Mouse (Mus musculus) small intestine, adult 2 months (tissue): ENCODE measurements around the gene Plekha1. TPM values are rescaled to one million over a fixed set of nuclear protein-coding genes. Genes with fewer than 3 reads are reported as not detected.

Experiments used
- H3K27ac ChIP-seq: fragments of 200-500 bp; 2 replicates; pipeline ENCODE4 v1.5.1; 2012; ENCODE audit warnings: low read depth, low read length, control low read depth, inconsistent platforms; ENCODE audit not compliant: insufficient read depth
- H3K27me3 ChIP-seq: fragments of 200-500 bp; 2 replicates; pipeline ENCODE4 v1.6.1; 2012; ENCODE audit warnings: mild to moderate bottlenecking, moderate library complexity, low read length, inconsistent platforms; ENCODE audit not compliant: control insufficient read depth, insufficient read depth
- H3K36me3 ChIP-seq: fragments of 200-500 bp; 2 replicates; pipeline ENCODE4 v1.6.1; 2012; ENCODE audit warnings: mild to moderate bottlenecking, low read length, control low read depth, inconsistent platforms; ENCODE audit not compliant: control insufficient read depth, insufficient read depth
- H3K4me1 ChIP-seq: fragments of 200-500 bp; 2 replicates; pipeline ENCODE4 v1.6.1; 2012; ENCODE audit warnings: low read length, inconsistent platforms, mixed read lengths; ENCODE audit not compliant: control insufficient read depth, insufficient read depth, insufficient read length
- H3K4me3 ChIP-seq: fragments of 200-500 bp; 2 replicates; pipeline ENCODE4 v1.5.1; 2012; ENCODE audit warnings: low read depth, mild to moderate bottlenecking, control low read depth, inconsistent platforms, low read length, moderate library complexity
- CTCF ChIP-seq: fragments of 200-500 bp; IDR thresholded peaks from 2 replicates; pipeline ENCODE4 v1.5.1; 2012; ENCODE audit warnings: low read depth, mild to moderate bottlenecking, control low read depth, inconsistent platforms, low read length, moderate library complexity, mixed read lengths; ENCODE audit not compliant: insufficient replicate concordance, insufficient read length; ENCODE audit errors: extremely low read depth
- POLR2A ChIP-seq: fragments of 200-500 bp; IDR thresholded peaks from 2 replicates; pipeline ENCODE4 v1.6.1; 2012; ENCODE audit warnings: low read depth, mild to moderate bottlenecking, control low read depth, inconsistent platforms, low read length, moderate library complexity
- WGBS: fragments of 180-500 bp; shearing (Covaris S2); methylation state at CpG from one replicate; pipeline ENCODE4 v1.1.7; 2018; 5-methylcytosine and 5-hydroxymethylcytosine counted together
- polyA plus RNA-seq: library from polyadenylated mRNA; depleted of rRNA; stranded (reverse); fragments of >200 nt; gene quantifications from 2 replicates; pipeline ENCODE4 v1.2.3, GENCODE M21; 2012

Gene Plekha1
- polyA plus RNA-seq, 1 experiment: 63.7 TPM

GRCm38 (mm10) chr7:130890871-130891270, 25.3 kb downstream of the Plekha1 start:
- no peak overlapping the region for H3K27ac ChIP-seq
- H3K4me3 ChIP-seq: no peak overlapping the region
- WGBS: 39% methylated on average over 2 of the region's 2 CpGs
- H3K36me3 ChIP-seq: peaks cover 34% of the 10 kb centered on the region
- TF ChIP-seq POLR2A (no peak), CTCF (no peak)
- H3K27me3 ChIP-seq: no peaks in the 10 kb centered on the region
- peaks cover 2% of the 10 kb centered on the region; the same call in 1 of the 2 replicates for H3K4me1 ChIP-seq

GRCm38 (mm10) chr7:130892973-130893372, 27.4 kb downstream of the Plekha1 start:
- no peak overlapping the region for H3K4me3 ChIP-seq
- H3K36me3 ChIP-seq: peaks cover 37% of the 10 kb centered on the region
- H3K27me3 ChIP-seq: no peaks in the 10 kb centered on the region
- 80% methylated on average over 6 of the region's 6 CpGs for WGBS
- no peak for TF ChIP-seq CTCF
- TF ChIP-seq POLR2A: no peak
- no peaks in the 10 kb centered on the region for H3K4me1 ChIP-seq
- 0 out of 2 replicates have a peak overlapping the region, but pooled peaks have one; percentile 7 for H3K27ac ChIP-seq

- 90% methylated on average over 9 of the region's 9 CpGs for WGBS
- no peaks in the 10 kb centered on the region for H3K27me3 ChIP-seq
These were observed 29.5 kb downstream of the Plekha1 start for GRCm38 (mm10) chr7:130894931-130895617.

GRCm38 (mm10) chr7:130895618-130895945, 30.0 kb downstream of the Plekha1 start:
- Histone ChIP-seq H3K4me1 (peaks cover under 1% of the 10 kb centered on the region; the same call in 1 of the 2 replicates), H3K36me3 (peaks cover 34% of the 10 kb centered on the region), H3K27ac (no peak overlapping the region), H3K27me3 (no peaks in the 10 kb centered on the region), H3K4me3 (no peak overlapping the region)
- WGBS: 99% methylated on average over 2 of the region's 2 CpGs
- no peak for TF ChIP-seq CTCF
- TF ChIP-seq POLR2A: no peak

More at GRCm38 (mm10) chr7:130894931-130895617, 29.5 kb downstream of the Plekha1 start:
- Histone ChIP-seq H3K27ac (no peak overlapping the region), H3K4me1 (no peaks in the 10 kb centered on the region), H3K4me3 (no peak overlapping the region), H3K36me3 (peaks cover 36% of the 10 kb centered on the region)
- TF ChIP-seq CTCF (no peak), POLR2A (no peak)

GRCm38 (mm10) chr7:130896064-130896463, 30.5 kb downstream of the Plekha1 start:
- 92% methylated on average over 3 of the region's 3 CpGs for WGBS
- H3K4me1 ChIP-seq: peaks cover 3% of the 10 kb centered on the region; the same call in 1 of the 2 replicates
- no peaks in the 10 kb centered on the region for H3K27me3 ChIP-seq
- no peak overlapping the region for H3K27ac ChIP-seq
- H3K36me3 ChIP-seq: peaks cover 38% of the 10 kb centered on the region
- TF ChIP-seq POLR2A: no peak
- no peak for TF ChIP-seq CTCF
- H3K4me3 ChIP-seq: no peak overlapping the region

GRCm38 (mm10) chr7:130897201-130897600, 31.6 kb downstream of the Plekha1 start:
- Histone ChIP-seq H3K27ac (no peak overlapping the region), H3K4me3 (no peak overlapping the region), H3K36me3 (peaks cover 38% of the 10 kb centered on the region), H3K27me3 (no peaks in the 10 kb centered on the region), H3K4me1 (peaks cover 3% of the 10 kb centered on the region; the same call in 1 of the 2 replicates)
- TF ChIP-seq POLR2A: no peak
- no peak for TF ChIP-seq CTCF
- WGBS: 97% methylated on average over 10 of the region's 10 CpGs

- WGBS: 89% methylated on average over 4 of the region's 4 CpGs
- no peaks in the 10 kb centered on the region for H3K27me3 ChIP-seq
- no peak overlapping the region for H3K4me3 ChIP-seq
- no peak; the same call in 1 of the 2 replicates for TF ChIP-seq CTCF
- H3K27ac ChIP-seq: no peak overlapping the region
- peaks cover 3% of the 10 kb centered on the region; the same call in 1 of the 2 replicates for H3K4me1 ChIP-seq
- H3K36me3 ChIP-seq: peaks cover 37% of the 10 kb centered on the region
These were observed 32.8 kb downstream of the Plekha1 start for GRCm38 (mm10) chr7:130898373-130898772.
